Mouse (Mus musculus) testis, adult 2 months (tissue): Measurements from ENCODE around the gene Chst5. TPM values are rescaled to one million over a fixed set of nuclear protein-coding genes. Genes with fewer than 3 reads are reported as not detected.
A peak's percentile ranks its signal among the peaks of the same experiment; 100 is the strongest.
"Not testable (repeated sequence)": the region's sequence is repeated elsewhere in the genome, so short reads cannot be mapped to it uniquely, and the experiment has no call there.

Experiments
- H3K27ac ChIP-seq: fragments of 200-500 bp; 2 replicates; pipeline ENCODE4 v1.5.1; 2012; ENCODE audit warnings: low read depth, low read length; ENCODE audit not compliant: control insufficient read depth, insufficient read depth
- H3K27me3 ChIP-seq: fragments of 200-500 bp; 2 replicates; pipeline ENCODE4 v1.6.1; 2012; ENCODE audit warnings: mild to moderate bottlenecking, low read length, moderate library complexity; ENCODE audit not compliant: control insufficient read depth, insufficient read depth
- H3K36me3 ChIP-seq: fragments of 200-500 bp; 2 replicates; pipeline ENCODE4 v1.6.1; 2012; ENCODE audit warnings: mild to moderate bottlenecking, low read length; ENCODE audit not compliant: control insufficient read depth, insufficient read depth
- H3K4me1 ChIP-seq: fragments of 200-500 bp; 2 replicates; pipeline ENCODE4 v1.6.1; 2012; ENCODE audit warnings: low read length; ENCODE audit not compliant: control insufficient read depth, insufficient read depth
- H3K4me3 ChIP-seq: fragments of 200-500 bp; 2 replicates; pipeline ENCODE4 v1.5.1; 2012; ENCODE audit warnings: low read depth, mild to moderate bottlenecking, low read length, moderate library complexity, mixed read lengths; ENCODE audit not compliant: control insufficient read depth
- CTCF ChIP-seq: fragments of 200-500 bp; IDR thresholded peaks from 2 replicates; pipeline ENCODE4 v1.5.1; 2012; ENCODE audit warnings: low read depth, mild to moderate bottlenecking, inconsistent platforms, low read length, moderate library complexity; ENCODE audit not compliant: control insufficient read depth, insufficient read depth, insufficient replicate concordance
- POLR2A ChIP-seq: fragments of 200-500 bp; IDR thresholded peaks from 2 replicates; pipeline ENCODE4 v1.6.1; 2012; ENCODE audit warnings: low read depth, mild to moderate bottlenecking, inconsistent platforms, low read length, moderate library complexity; ENCODE audit not compliant: control insufficient read depth
- polyA plus RNA-seq: library from polyadenylated mRNA; depleted of rRNA; stranded (reverse); fragments of >200 nt; gene quantifications from 2 replicates; pipeline ENCODE4 v1.2.3, GENCODE M21; 2012

Chst5 gene
- polyA plus RNA-seq, 1 experiment: 0.69 TPM

- TF ChIP-seq CTCF (no peak), POLR2A (no peak)
- Histone ChIP-seq H3K36me3 (no peaks in the 10 kb centered on the region), H3K4me3 (no peak overlapping the region), H3K27ac (no peak overlapping the region), H3K4me1 (no peaks in the 10 kb centered on the region), H3K27me3 (no peaks in the 10 kb centered on the region)
Measured at GRCm38 (mm10) chr8:111947954-111948353, 37.7 kb upstream of the Chst5 start.

GRCm38 (mm10) chr8:111947144-111947543 is 36.9 kb upstream of the Chst5 start:
- Histone ChIP-seq H3K27me3 (no peaks in the 10 kb centered on the region), H3K36me3 (no peaks in the 10 kb centered on the region), H3K27ac (no peak overlapping the region), H3K4me3 (no peak overlapping the region), H3K4me1 (peaks cover 2% of the 10 kb centered on the region)
- no peak for TF ChIP-seq CTCF
- TF ChIP-seq POLR2A: no peak

GRCm38 (mm10) chr8:111943544-111943943 is 33.3 kb upstream of the Chst5 start:
- no peaks in the 10 kb centered on the region for H3K36me3 ChIP-seq
- no peak for TF ChIP-seq POLR2A
- no peak for TF ChIP-seq CTCF
- H3K4me1 ChIP-seq: peaks cover 16% of the 10 kb centered on the region
- H3K27me3 ChIP-seq: no peaks in the 10 kb centered on the region
- no peak overlapping the region for H3K4me3 ChIP-seq
- H3K27ac ChIP-seq: no peak overlapping the region

GRCm38 (mm10) chr8:111941101-111941454 is 30.8 kb upstream of the Chst5 start:
- peak overlapping the region; percentile 97 for H3K4me3 ChIP-seq
- H3K27ac ChIP-seq: peak overlapping the region; percentile 58
- H3K27me3 ChIP-seq: no peaks in the 10 kb centered on the region
- H3K4me1 ChIP-seq: peaks cover 16% of the 10 kb centered on the region
- peak; percentile 25; the same call in 1 of the 2 replicates for TF ChIP-seq POLR2A
- no peak for TF ChIP-seq CTCF
- H3K36me3 ChIP-seq: no peaks in the 10 kb centered on the region

- Histone ChIP-seq H3K4me3 (peak within 1 kb of the TSS; percentile 97), H3K27me3 (no peaks in the 10 kb centered on the region), H3K4me1 (peaks cover 16% of the 10 kb centered on the region), H3K36me3 (no peaks in the 10 kb centered on the region), H3K27ac (peak within 1 kb of the TSS; percentile 58)
- TF ChIP-seq POLR2A: peak; percentile 64
- no peak for TF ChIP-seq CTCF
Measured at GRCm38 (mm10) chr8:111940171-111941100, 30.2 kb upstream of the Chst5 start, which contains the start of gene Gabarapl2. Gene Gabarapl2, plus strand, starts transcription at chr8:111940703.

GRCm38 (mm10) chr8:111939516-111940142 is 29.4 kb upstream of the Chst5 start:
- Histone ChIP-seq H3K27ac (no peak overlapping the region), H3K4me1 (peaks cover 16% of the 10 kb centered on the region), H3K4me3 (peak overlapping the region; percentile 97), H3K27me3 (no peaks in the 10 kb centered on the region), H3K36me3 (no peaks in the 10 kb centered on the region)
- TF ChIP-seq CTCF (no peak), POLR2A (no peak)

- not testable (repeated sequence) for H3K27me3 ChIP-seq, H3K36me3 ChIP-seq, H3K27ac ChIP-seq, H3K4me3 ChIP-seq
- H3K4me1 ChIP-seq: peaks cover 16% of the 10 kb centered on the region
Measured at GRCm38 (mm10) chr8:111938076-111938985, 28.1 kb upstream of the Chst5 start.
